Mouse (Mus musculus) kidney, adult 9 months (tissue): ENCODE data around the gene Pcnx2.

ENCODE experiments used
- DNase-seq: peaks from one replicate; pipeline ENCODE4 v3.0.0; 2022

The Pcnx2 gene

GRCm38 (mm10) chr8:125702868-125703473 is 195.1 kb downstream of the Pcnx2 start:
- DNase-seq, result no peak
